Comparison of ENCODE assay signal across 22 mouse cellular contexts in genomic region chr5:28031577-28032236, GRCm38 (mm10). TPM values are rescaled to one million over a fixed set of nuclear protein-coding genes. Genes with fewer than 3 reads are reported as not detected.
A peak's percentile ranks its signal among the peaks of the same experiment; 100 is the strongest.
DNase-seq lines count a peak whose midpoint lies in the region; ATAC-seq and TF ChIP-seq lines count a peak whose summit lies in the region.
"Had no signal": no experiment of that assay in that cellular context is flagged by ENCODE, and none has a peak within 500 bp of the region (broad histone marks: within the 10 kb centered on the region; RNA-seq: fewer than 3 reads in every experiment).

No protein-coding gene starts in this region.

- no peak overlapping the region for H3K9ac ChIP-seq in intestine, embryonic 16.5 days (ENCODE audit: low read depth, low read length)
- H3K9ac ChIP-seq in intestine, embryonic 15.5 days = no peak overlapping the region
- peak overlapping the region; percentile 50 for H3K9ac ChIP-seq in liver, postnatal 0 days (replicated peaks)
- H3K9ac ChIP-seq in liver, embryonic 11.5 days (ENCODE audit: low read depth, low read length) = no peak overlapping the region
- no peak overlapping the region for H3K9ac ChIP-seq in intestine, postnatal 0 days (ENCODE audit: low read depth, low read length)
- no peak overlapping the region for H3K9ac ChIP-seq in midbrain, embryonic 11.5 days (ENCODE audit: low read length)
- H3K9ac ChIP-seq: embryonic facial prominence, embryonic 13.5 days; hindbrain, embryonic 14.5 days had no signal

- 0 out of 2 replicates have a peak, but pooled peaks cover 2% of the 10 kb centered on the region for H3K4me1 ChIP-seq in intestine, embryonic 16.5 days (ENCODE audit: control insufficient read depth, insufficient read depth, low read length)
- H3K4me1 ChIP-seq in intestine, embryonic 15.5 days (replicated peaks) = 0 out of 2 replicates have a peak, but pooled peaks cover 3% of the 10 kb centered on the region
- peaks cover 8% of the 10 kb centered on the region for H3K4me1 ChIP-seq in liver, postnatal 0 days (ENCODE audit: insufficient read depth)
- no peaks in the 10 kb centered on the region for H3K4me1 ChIP-seq in liver, embryonic 11.5 days (replicated peaks; ENCODE audit: control insufficient read depth, insufficient read depth, low read length)
- H3K4me1 ChIP-seq in intestine, postnatal 0 days (replicated peaks; ENCODE audit: control insufficient read depth, insufficient read depth, low read length) = peaks cover 3% of the 10 kb centered on the region
- H3K4me1 ChIP-seq in midbrain, embryonic 11.5 days (ENCODE audit: control insufficient read depth, insufficient read depth, low read length) = no peaks in the 10 kb centered on the region
- H3K4me1 ChIP-seq: embryonic facial prominence, embryonic 13.5 days; hindbrain, embryonic 10.5 days had no signal

- DNase-seq in adrenal gland, postnatal 14 days = peak; percentile 9
- no peak for DNase-seq in adrenal gland, adult 8-10 months
- DNase-seq in liver, postnatal 0 days = peak; percentile 58
- DNase-seq in liver, embryonic 11.5 days (ENCODE audit: low spot score) = no peak
- no peak for DNase-seq in midbrain, embryonic 11.5 days (ENCODE audit: low spot score, missing footprints)
- DNase-seq: cerebellum, adult 18-20 months; cerebellum, adult 9-11 months; cerebellum, postnatal 36 days; gastrocnemius, adult 2 months; gastrocnemius, postnatal 25 days; kidney, adult 11 months had no signal

- no peak overlapping the region for H3K4me2 ChIP-seq in intestine, embryonic 16.5 days (ENCODE audit: low read depth, low read length)
- H3K4me2 ChIP-seq in intestine, embryonic 15.5 days (replicated peaks) = no peak overlapping the region
- H3K4me2 ChIP-seq in liver, postnatal 0 days (ENCODE audit: low read depth, low read length) = peak overlapping the region; percentile 44
- H3K4me2 ChIP-seq in liver, embryonic 11.5 days = no peak overlapping the region
- no peak overlapping the region for H3K4me2 ChIP-seq in intestine, postnatal 0 days (replicated peaks; ENCODE audit: low read depth)
- H3K4me2 ChIP-seq in midbrain, embryonic 11.5 days = no peak overlapping the region
- H3K4me2 ChIP-seq: embryonic facial prominence, embryonic 13.5 days; heart, embryonic 11.5 days; hindbrain, embryonic 14.5 days had no signal

- H3K36me3 ChIP-seq in intestine, embryonic 16.5 days (ENCODE audit: control insufficient read depth, insufficient read depth, low read length) = no peaks in the 10 kb centered on the region
- H3K36me3 ChIP-seq in intestine, embryonic 15.5 days = no peaks in the 10 kb centered on the region
- H3K36me3 ChIP-seq in liver, postnatal 0 days (replicated peaks; ENCODE audit: insufficient read depth, low read length) = no peaks in the 10 kb centered on the region
- no peaks in the 10 kb centered on the region for H3K36me3 ChIP-seq in liver, embryonic 11.5 days (ENCODE audit: control insufficient read depth, insufficient read depth, low read length)
- no peaks in the 10 kb centered on the region for H3K36me3 ChIP-seq in intestine, postnatal 0 days (ENCODE audit: control insufficient read depth, insufficient read depth)
- H3K36me3 ChIP-seq in midbrain, embryonic 11.5 days (ENCODE audit: control insufficient read depth, insufficient read depth, low read length) = no peaks in the 10 kb centered on the region
- H3K36me3 ChIP-seq: embryonic facial prominence, embryonic 13.5 days; hindbrain, embryonic 10.5 days had no signal

- WGBS in intestine, embryonic 16.5 days = 83% methylated on average over 3 of the region's 3 CpGs
- 93% methylated on average over 3 of the region's 3 CpGs for WGBS in intestine, embryonic 15.5 days
- WGBS in liver, postnatal 0 days (ENCODE audit: insufficient replicate concordance) = 67% methylated on average over 3 of the region's 3 CpGs
- 79% methylated on average over 3 of the region's 3 CpGs for WGBS in liver, embryonic 11.5 days
- WGBS in intestine, postnatal 0 days = 81% methylated on average over 3 of the region's 3 CpGs
- WGBS in midbrain, embryonic 11.5 days = 86% methylated on average over 3 of the region's 3 CpGs

- no peak overlapping the region for H3K27ac ChIP-seq in intestine, embryonic 16.5 days (ENCODE audit: low read length)
- no peak overlapping the region for H3K27ac ChIP-seq in intestine, embryonic 15.5 days
- H3K27ac ChIP-seq in liver, postnatal 0 days (ENCODE audit: low read depth) = peak overlapping the region; percentile 88
- no peak overlapping the region for H3K27ac ChIP-seq in liver, embryonic 11.5 days (ENCODE audit: low read depth, low read length)
- no peak overlapping the region for H3K27ac ChIP-seq in intestine, postnatal 0 days (ENCODE audit: low read depth, low read length)
- H3K27ac ChIP-seq in midbrain, embryonic 11.5 days (ENCODE audit: low read depth, low read length) = no peak overlapping the region
- H3K27ac ChIP-seq: embryonic facial prominence, embryonic 13.5 days; gastrocnemius, adult 2 months; hindbrain, embryonic 10.5 days; hindbrain, embryonic 14.5 days had no signal

- peak; percentile 85 for TF ChIP-seq EP300 in liver, postnatal 0 days (IDR thresholded peaks at IDR 0.05; ENCODE audit: low read depth)

- 0 out of 2 replicates have a peak, but pooled peaks have one; percentile 50 for ATAC-seq in intestine, embryonic 16.5 days
- ATAC-seq in intestine, embryonic 15.5 days = no peak
- ATAC-seq in liver, postnatal 0 days = peak; percentile 93
- no peak for ATAC-seq in liver, embryonic 11.5 days (replicated peaks; ENCODE audit: low FRiP score)
- ATAC-seq in intestine, postnatal 0 days = peak; percentile 49; the same call in 1 of the 2 replicates
- ATAC-seq in midbrain, embryonic 11.5 days (ENCODE audit: low FRiP score) = no peak
- ATAC-seq: activated CD4-positive, CD25-positive, alpha-beta regulatory T cell, adult 4 months; forebrain, embryonic 14.5 days; Patski had no signal

- no peak for TF ChIP-seq CTCF in liver, postnatal 0 days (IDR thresholded peaks at IDR 0.05; ENCODE audit: low read depth)
- no peak for TF ChIP-seq CTCF in intestine, postnatal 0 days (IDR thresholded peaks at IDR 0.05; ENCODE audit: low read depth)

- H3K27me3 ChIP-seq in intestine, embryonic 16.5 days (replicated peaks; ENCODE audit: control insufficient read depth, insufficient read depth, low read length) = no peaks in the 10 kb centered on the region
- H3K27me3 ChIP-seq in intestine, embryonic 15.5 days (replicated peaks) = no peaks in the 10 kb centered on the region
- no peaks in the 10 kb centered on the region for H3K27me3 ChIP-seq in liver, postnatal 0 days (ENCODE audit: insufficient read depth, low read length)
- no peaks in the 10 kb centered on the region for H3K27me3 ChIP-seq in liver, embryonic 11.5 days (replicated peaks; ENCODE audit: control insufficient read depth, insufficient read depth, low read length)
- no peaks in the 10 kb centered on the region for H3K27me3 ChIP-seq in intestine, postnatal 0 days (replicated peaks; ENCODE audit: control insufficient read depth, insufficient read depth, low read length)
- no peaks in the 10 kb centered on the region for H3K27me3 ChIP-seq in midbrain, embryonic 11.5 days (ENCODE audit: control insufficient read depth, insufficient read depth, low read length)
- H3K27me3 ChIP-seq: CH12.LX; embryonic facial prominence, embryonic 13.5 days had no signal

- H3K9me3 ChIP-seq in intestine, embryonic 16.5 days (ENCODE audit: control insufficient read depth, low read length) = no peaks in the 10 kb centered on the region
- no peaks in the 10 kb centered on the region for H3K9me3 ChIP-seq in intestine, embryonic 15.5 days
- no peaks in the 10 kb centered on the region for H3K9me3 ChIP-seq in liver, postnatal 0 days (ENCODE audit: low read length)
- H3K9me3 ChIP-seq in liver, embryonic 11.5 days (ENCODE audit: control insufficient read depth, low read length) = no peaks in the 10 kb centered on the region
- H3K9me3 ChIP-seq in intestine, postnatal 0 days (ENCODE audit: control insufficient read depth) = no peaks in the 10 kb centered on the region
- H3K9me3 ChIP-seq in midbrain, embryonic 11.5 days (ENCODE audit: control insufficient read depth, low read length) = no peaks in the 10 kb centered on the region
- H3K9me3 ChIP-seq: embryonic facial prominence, embryonic 13.5 days; hindbrain, embryonic 10.5 days had no signal

- H3K4me3 ChIP-seq in intestine, embryonic 16.5 days (ENCODE audit: low read length) = no peak overlapping the region
- no peak overlapping the region for H3K4me3 ChIP-seq in intestine, embryonic 15.5 days (replicated peaks)
- no peak overlapping the region for H3K4me3 ChIP-seq in liver, postnatal 0 days (ENCODE audit: low read depth, low read length)
- no peak overlapping the region for H3K4me3 ChIP-seq in liver, embryonic 11.5 days (ENCODE audit: low read depth, low read length)
- no peak overlapping the region for H3K4me3 ChIP-seq in intestine, postnatal 0 days (ENCODE audit: low read depth, low read length)
- H3K4me3 ChIP-seq in midbrain, embryonic 11.5 days (ENCODE audit: low read depth, low read length) = no peak overlapping the region
- H3K4me3 ChIP-seq: embryonic facial prominence, embryonic 13.5 days; gastrocnemius, adult 2 months; hindbrain, embryonic 10.5 days had no signal

RNA-seq across cellular contexts. Expression of gene Insig1, which starts 39.5 kb away (rescaled TPM):
- 46.2 and 66.1 TPM in 2 replicates for total RNA-seq in adrenal gland, postnatal 14 days (2021)
- 100 to 1,000 TPM; 117 to 144 (median 135) TPM for total RNA-seq in adrenal gland, adult 8-10 months (2022)
- polyA plus RNA-seq in intestine, embryonic 16.5 days (2015; fragmentation: Nextera tagmentation; extraction: Ambion mirVana) = 255 and 324 TPM in 2 replicates
- 222 and 228 TPM in 2 replicates for polyA plus RNA-seq in intestine, embryonic 15.5 days (2015; fragmentation: Nextera tagmentation; extraction: Ambion mirVana)
- polyA plus RNA-seq in liver, postnatal 0 days (2015; fragmentation: Nextera tagmentation; extraction: Ambion mirVana) = 36.3 and 40.3 TPM in 2 replicates
- 59.7 and 65.4 TPM in 2 replicates for polyA plus RNA-seq in liver, embryonic 11.5 days (2014; fragmentation: Nextera tagmentation; extraction: Ambion mirVana)
- 100 and 102 TPM in 2 replicates for polyA plus RNA-seq in intestine, postnatal 0 days (2015; fragmentation: Nextera tagmentation; extraction: Ambion mirVana)
- polyA plus RNA-seq in midbrain, embryonic 11.5 days (2014; fragmentation: Nextera tagmentation; extraction: Ambion mirVana) = 129 and 137 TPM in 2 replicates

Comparison
In these comparisons a context has a peak if more than half of its experiments do, and no peak if none do; other contexts are left out.
1. DNase-seq: peak in adrenal gland, postnatal 14 days (single experiment) and liver, postnatal 0 days (single experiment); none in adrenal gland, adult 8-10 months (single experiment), liver, embryonic 11.5 days (single experiment) and midbrain, embryonic 11.5 days (single experiment).
2. ATAC-seq: peak in intestine, embryonic 16.5 days (single experiment), liver, postnatal 0 days (single experiment) and intestine, postnatal 0 days (single experiment); none in intestine, embryonic 15.5 days (single experiment), liver, embryonic 11.5 days (single experiment) and midbrain, embryonic 11.5 days (single experiment).